12 mouse cellular contexts compared by ENCODE assay signal in the genomic region with DNA sequence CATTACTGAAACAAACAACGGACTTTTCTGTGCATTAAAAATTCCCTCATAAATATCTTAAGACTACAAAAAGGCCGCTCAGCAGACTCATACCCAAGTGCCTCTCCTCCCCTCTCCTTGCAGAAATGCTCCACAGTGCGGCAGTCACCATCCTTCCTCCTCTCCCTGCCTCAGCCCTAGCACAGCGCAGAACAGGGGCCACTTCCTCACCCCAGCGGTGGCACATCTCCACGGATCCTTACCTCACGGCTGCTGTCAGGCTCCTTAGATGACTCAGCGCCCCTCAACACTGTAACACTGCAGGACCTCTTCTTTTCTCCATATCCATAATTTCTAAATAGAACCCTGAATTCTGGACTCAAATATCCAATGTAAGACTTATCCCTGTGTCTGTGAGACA. TPM values are rescaled to one million over a fixed set of nuclear protein-coding genes. Genes with fewer than 3 reads are reported as not detected.
DNase-seq lines count a peak whose midpoint lies in the region; ATAC-seq and TF ChIP-seq lines count a peak whose summit lies in the region.
"Had no signal": no experiment of that assay in that cellular context is flagged by ENCODE, and none has a peak within 500 bp of the region (broad histone marks: within the 10 kb centered on the region; RNA-seq: fewer than 3 reads in every experiment).

No protein-coding gene starts in this region.

- TF ChIP-seq CTCF in liver, postnatal 0 days (IDR thresholded peaks at IDR 0.05; ENCODE audit: low read depth) = peak; percentile 41

- H3K27ac ChIP-seq in liver, postnatal 0 days (ENCODE audit: low read depth) = peak overlapping the region; percentile 48; the same call in 1 of the 2 replicates
- H3K27ac ChIP-seq: forebrain, embryonic 12.5 days had no signal

- WGBS in liver, postnatal 0 days (ENCODE audit: insufficient replicate concordance) = 41% methylated on average over 8 of the region's 8 CpGs

- peaks cover 34% of the 10 kb centered on the region for H3K4me1 ChIP-seq in liver, postnatal 0 days (ENCODE audit: insufficient read depth)

- intact Hi-C loops in heart, postnatal 36 days (cut with DNase I) = no loop called here

- ATAC-seq in frontal cortex, adult (ENCODE audit: low TSS enrichment) = peak; percentile 50; the same call in 1 of the 2 replicates
- peak; percentile 40; the same call in 1 of the 2 replicates for ATAC-seq in liver, postnatal 0 days

- no peak for TF ChIP-seq EP300 in liver, postnatal 0 days (IDR thresholded peaks at IDR 0.05; ENCODE audit: low read depth)

- no peaks in the 10 kb centered on the region for H3K36me3 ChIP-seq in liver, postnatal 0 days (replicated peaks; ENCODE audit: insufficient read depth, low read length)

- DNase-seq in frontal cortex, adult 2 months (ENCODE audit: extremely low spot score in 1 of 2, low spot score in 1 of 2) = no peak
- peak; percentile 52 for DNase-seq in thymus, postnatal 0 days (ENCODE audit: low spot score)
- no peak for DNase-seq in thymus, adult 18-20 months
- DNase-seq in liver, postnatal 0 days = peak; percentile 42
- no peak for DNase-seq in layer of hippocampus, postnatal 10 days (ENCODE audit: low spot score in 2 of 2)
- DNase-seq in kidney, postnatal 4 days = no peak
- no peak for DNase-seq in heart, postnatal 36 days
- DNase-seq: cerebellum, postnatal 14 days; right cerebral cortex, adult 18-20 months had no signal

- no peak overlapping the region for H3K9ac ChIP-seq in liver, postnatal 0 days (replicated peaks)
- H3K9ac ChIP-seq: forebrain, embryonic 12.5 days had no signal

- H3K4me2 ChIP-seq in liver, postnatal 0 days (ENCODE audit: low read depth, low read length) = no peak overlapping the region
- H3K4me2 ChIP-seq: forebrain, embryonic 12.5 days; midbrain, embryonic 11.5 days had no signal

- H3K9me3 ChIP-seq in liver, postnatal 0 days (ENCODE audit: low read length) = no peaks in the 10 kb centered on the region
- H3K9me3 ChIP-seq: forebrain, embryonic 12.5 days had no signal

- H3K27me3 ChIP-seq in liver, postnatal 0 days (ENCODE audit: insufficient read depth, low read length) = no peaks in the 10 kb centered on the region
- H3K27me3 ChIP-seq: forebrain, embryonic 12.5 days had no signal

- no peak overlapping the region for H3K4me3 ChIP-seq in liver, postnatal 0 days (ENCODE audit: low read depth, low read length)
- H3K4me3 ChIP-seq: forebrain, embryonic 12.5 days had no signal

RNA-seq across cellular contexts. Expression of a gene that starts 13.6 kb away (rescaled TPM):
- 33.6 and 36.0 TPM in 2 replicates for polyA plus RNA-seq in frontal cortex, adult 2 months (2012; rRNA removed)
- polyA plus RNA-seq in thymus, postnatal 0 days (2015; fragmentation: Nextera tagmentation; extraction: Ambion mirVana) = 33.8 and 37.8 TPM in 2 replicates
- polyA plus RNA-seq in liver, postnatal 0 days (2015; fragmentation: Nextera tagmentation; extraction: Ambion mirVana) = 9.6 and 14.0 TPM in 2 replicates
- 10 to 100 TPM; 64.7 to 69.3 TPM for total RNA-seq in layer of hippocampus, postnatal 10 days (2021)
- total RNA-seq in heart, postnatal 36 days (2021) = 10 to 100 TPM; 71.9 to 73.1 TPM

Comparison
In these comparisons a context has a peak if more than half of its experiments do, and no peak if none do; other contexts are left out.
1. DNase-seq: peak in thymus, postnatal 0 days (single experiment) and liver, postnatal 0 days (single experiment); none in frontal cortex, adult 2 months (0 of 2), thymus, adult 18-20 months (0 of 2), layer of hippocampus, postnatal 10 days (0 of 2), kidney, postnatal 4 days (0 of 2) and heart, postnatal 36 days (0 of 2).